Mouse (Mus musculus): Measurements from ENCODE around the gene Dennd2a.
"Not testable (repeated sequence)": the region's sequence is repeated elsewhere in the genome, so short reads cannot be mapped to it uniquely, and the experiment has no call there.

Gene Dennd2a

DNA sequence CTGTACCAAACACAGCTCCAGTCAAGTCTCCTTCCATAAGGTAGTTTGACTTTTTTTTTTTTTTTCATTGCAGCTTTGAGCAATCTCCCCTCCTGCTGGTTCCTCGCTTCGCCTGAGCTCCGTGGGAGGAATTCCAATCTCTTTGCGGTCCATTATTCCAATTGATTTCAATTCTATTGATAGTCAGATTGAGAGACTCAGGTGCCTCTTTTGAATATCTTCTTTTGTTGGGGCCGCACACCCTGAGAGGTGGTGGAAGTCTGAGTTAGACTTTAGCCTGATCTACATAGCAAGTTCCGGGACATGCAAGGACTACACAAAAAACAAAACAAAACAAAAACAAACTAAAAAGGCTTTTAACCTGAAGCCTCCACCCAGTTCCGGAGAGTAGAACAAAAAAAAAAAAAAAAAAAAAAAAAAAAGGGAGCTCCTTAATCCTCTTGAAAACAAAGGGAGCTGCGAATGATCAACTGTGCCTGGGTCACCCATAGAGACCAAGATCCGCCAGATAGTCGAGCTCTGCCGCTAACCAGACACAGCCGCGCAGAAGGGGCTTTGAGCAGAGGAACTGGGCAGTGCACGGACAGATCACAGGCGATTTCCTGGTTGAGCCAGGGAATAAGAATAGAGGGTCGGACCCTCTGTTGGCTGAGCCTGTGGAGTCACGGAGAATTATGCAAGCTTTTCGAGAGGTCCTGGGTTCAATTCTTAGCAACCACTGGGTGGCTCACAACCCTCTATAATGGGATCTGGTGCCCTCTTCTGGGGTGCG lies 111.7 kb downstream of the Dennd2a start:
- DNase-seq, result no peak

DNA sequence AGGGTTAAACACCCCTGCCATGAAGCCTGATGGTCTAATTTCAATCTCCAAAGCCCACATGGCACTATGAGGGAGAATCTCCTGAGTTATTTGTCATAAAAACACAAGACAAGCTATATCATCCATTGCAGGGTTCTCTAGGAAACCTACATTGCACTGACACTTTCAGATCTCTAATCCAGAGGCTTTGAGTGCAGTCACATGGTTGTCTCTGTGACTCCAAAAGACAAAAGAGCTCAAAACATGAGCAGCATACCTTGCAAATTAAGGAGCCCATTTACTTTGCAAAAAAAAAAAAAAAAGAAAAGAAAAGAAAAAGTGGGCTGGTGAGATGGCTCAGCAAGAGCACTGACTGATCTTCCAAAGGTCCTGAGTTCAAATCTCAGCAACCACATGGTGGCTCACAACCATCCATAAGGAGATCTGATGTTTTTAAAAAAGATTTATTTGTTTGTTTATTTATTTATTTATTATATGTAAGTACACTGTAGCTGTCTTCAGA lies 114.8 kb downstream of the Dennd2a start:
- DNase-seq, result no peak

DNA sequence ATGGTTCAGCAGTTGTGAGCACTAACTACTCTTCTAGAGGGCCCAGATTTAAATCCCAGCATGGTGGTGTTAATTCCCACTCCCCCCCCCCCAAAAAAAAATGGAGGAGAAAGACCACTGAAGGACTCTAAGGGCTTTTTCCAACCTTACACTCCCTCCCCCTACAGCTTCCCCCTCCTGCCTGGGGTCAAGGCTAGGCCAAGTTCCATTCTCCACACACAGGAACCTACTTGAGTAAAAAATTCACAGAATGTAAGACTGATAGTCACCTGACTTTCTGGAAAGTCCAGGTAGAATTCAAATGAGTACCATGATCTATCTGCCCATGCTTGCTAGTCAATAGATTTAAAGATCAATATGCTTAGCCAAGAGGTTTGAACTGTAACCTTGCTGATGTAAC lies 117.5 kb downstream of the Dennd2a start:
- DNase-seq, result no peak

DNA sequence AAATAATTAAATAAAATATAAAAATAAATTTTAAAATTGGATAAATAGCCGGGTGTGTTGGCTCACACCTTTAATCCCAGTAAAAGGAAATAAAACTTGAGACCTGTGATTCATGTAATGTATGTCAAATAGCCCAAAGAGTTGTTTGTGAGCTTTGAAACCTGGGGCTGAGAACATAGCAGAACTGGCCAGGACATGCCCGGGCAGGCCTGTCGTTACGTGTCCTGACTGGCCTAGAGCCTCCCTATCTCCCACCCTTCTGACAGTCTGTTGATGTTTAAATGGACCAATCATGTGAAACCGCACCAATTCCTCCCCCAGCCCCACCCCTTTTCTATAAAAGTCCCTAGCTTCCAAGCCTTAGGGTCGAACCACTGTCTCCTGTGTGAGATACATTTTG lies 120.1 kb downstream of the Dennd2a start:
- DNase-seq, result not testable (repeated sequence)

GRCm38 (mm10) chr6:39435875-39436274 lies 121.8 kb downstream of the Dennd2a start:
- DNase-seq, result no peak

GRCm38 (mm10) chr6:39434886-39435492 lies 122.7 kb downstream of the Dennd2a start:
- DNase-seq, result no peak

GRCm38 (mm10) chr6:39434111-39434885 lies 123.4 kb downstream of the Dennd2a start:
- DNase-seq, result no peak

- DNase-seq, result no peak
Observed at GRCm38 (mm10) chr6:39433701-39434100, 124.0 kb downstream of the Dennd2a start.

- DNase-seq, result no peak
Observed at GRCm38 (mm10) chr6:39433174-39433573, 124.5 kb downstream of the Dennd2a start.

GRCm38 (mm10) chr6:39430722-39431121 lies 126.9 kb downstream of the Dennd2a start:
- no peak for DNase-seq

GRCm38 (mm10) chr6:39429007-39429788 lies 128.5 kb downstream of the Dennd2a start:
- no peak for DNase-seq

GRCm38 (mm10) chr6:39427276-39428003 lies 130.2 kb downstream of the Dennd2a start:
- DNase-seq, result no peak

GRCm38 (mm10) chr6:39426725-39427124 lies 130.9 kb downstream of the Dennd2a start:
- no peak for DNase-seq

GRCm38 (mm10) chr6:39425181-39425580 lies 132.5 kb downstream of the Dennd2a start:
- no peak for DNase-seq

DNA sequence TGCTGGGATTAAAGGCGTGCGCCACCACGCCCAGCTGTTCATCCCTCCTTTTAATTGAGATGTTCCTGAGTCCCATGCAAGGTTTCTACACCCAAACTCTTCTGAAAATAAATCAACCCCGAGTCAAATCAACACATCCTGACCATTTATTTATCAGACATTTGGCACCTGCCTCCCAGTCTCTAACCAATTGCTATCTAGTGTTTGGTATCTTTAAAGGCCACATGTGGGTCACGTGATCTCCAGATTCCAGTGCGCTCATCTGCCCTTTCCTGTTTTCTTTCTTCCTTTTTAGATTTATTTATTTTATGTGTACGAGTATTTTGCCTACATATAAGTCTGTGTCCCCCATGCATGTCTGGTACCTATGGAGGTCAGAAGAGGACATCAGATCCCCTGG lies 134.0 kb downstream of the Dennd2a start:
- DNase-seq, result no peak

GRCm38 (mm10) chr6:39423130-39423551 lies 134.5 kb downstream of the Dennd2a start:
- no peak for DNase-seq

DNA sequence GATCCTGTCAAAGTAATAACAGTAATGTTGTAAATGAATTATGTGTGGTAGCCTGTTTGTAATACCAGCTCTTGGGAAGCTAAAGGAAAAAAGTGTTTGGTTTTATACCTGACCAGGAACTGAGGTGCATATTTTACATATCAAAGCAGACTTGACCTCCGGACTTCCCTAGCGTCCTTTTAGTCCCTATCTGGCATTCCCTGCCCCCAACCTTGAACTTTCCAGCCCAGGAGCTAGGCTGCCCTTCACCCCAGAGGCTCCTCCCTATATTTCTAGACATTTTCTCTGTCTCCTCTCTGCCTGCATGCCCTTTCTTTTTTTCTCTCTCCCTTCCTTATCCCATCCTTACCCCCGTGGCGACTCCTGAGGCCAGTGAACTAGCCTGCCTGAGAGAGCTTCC lies 136.8 kb downstream of the Dennd2a start:
- no peak for DNase-seq

- peak; percentile 84 to 85 for DNase-seq
Observed at GRCm38 (mm10) chr6:39419851-39420721, 137.6 kb downstream of the Dennd2a start, which contains the start of gene Mkrn1. TSS of gene Mkrn1 (minus strand) at chr6:39420462.

GRCm38 (mm10) chr6:39419386-39419850 lies 138.2 kb downstream of the Dennd2a start:
- peak in 1 of 2 experiments; percentile 46 for DNase-seq

GRCm38 (mm10) chr6:39416654-39417053 lies 141.0 kb downstream of the Dennd2a start:
- DNase-seq, result not testable (repeated sequence)

GRCm38 (mm10) chr6:39415762-39416161 lies 141.9 kb downstream of the Dennd2a start:
- peak; percentile 88 to 91 for DNase-seq

Measured in B cell, adult 2 months (primary cell).